Mouse (Mus musculus) embryonic stem cell, embryonic (primary cell): ENCODE results near the gene Matn1.

ENCODE experiments used
- CTCF ChIA-PET, 4 experiments: fragments of 300-600 bp in 2 of 4; fragments of 350-600 bp in 2 of 4; sonication (Branson Sonifier 250); formaldehyde crosslinking; loops; one replicate each; lab custom pipeline; 2022; ENCODE audit warnings: inconsistent platforms in 2 of 4; lab: Charles Lee
- POLR2A ChIA-PET, 4 experiments: fragments of 300-600 bp in 2 of 4; fragments of 350-600 bp in 2 of 4; sonication (Branson Sonifier 250); formaldehyde crosslinking; loops; one replicate each; lab custom pipeline; 2022; ENCODE audit warnings: antibody characterized with exemption in 4 of 4, inconsistent platforms in 1 of 4; lab: Charles Lee

Gene Matn1

DNA sequence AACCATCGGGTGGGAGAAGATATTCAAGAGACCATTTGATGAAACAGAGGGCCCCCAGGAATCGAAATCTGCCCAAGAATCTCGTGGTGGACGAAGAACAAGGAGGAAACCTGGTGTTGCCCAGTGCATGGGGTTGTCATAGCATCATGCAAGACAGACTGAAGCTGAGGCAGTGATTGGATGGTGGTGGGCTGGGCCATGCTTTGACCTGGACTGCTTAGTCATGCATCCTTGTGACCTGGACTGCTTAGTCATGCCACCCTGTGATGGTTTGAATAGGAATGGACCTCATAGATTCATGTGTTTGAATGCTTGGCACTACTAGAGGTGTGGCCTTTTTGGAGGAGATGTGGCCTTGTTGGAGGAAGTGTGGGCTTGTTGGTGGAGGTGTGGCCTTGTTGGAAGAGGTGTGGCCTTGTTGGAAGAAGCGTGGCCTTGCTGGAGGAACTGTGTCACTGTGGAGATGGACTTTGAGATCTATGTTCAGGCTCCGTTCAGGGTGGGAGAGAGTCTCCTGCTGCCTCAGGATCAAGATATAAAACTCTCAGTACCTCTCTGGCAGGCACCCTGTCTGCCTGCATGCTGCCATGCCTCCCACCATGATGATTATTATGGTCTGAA lies 44.1 kb downstream of the Matn1 start:
- ChIA-PET POLR2A (interaction anchor here in 1 of 4 experiments (1.4 kb wide), 1 partner anchor 13 kb away, joined by 4 read pairs; no protein-coding TSS in a partner anchor), CTCF (interaction anchor here in 1 of 4 experiments (0.6 kb wide), 1 partner anchor 12 kb away, joined by 3 read pairs; no protein-coding TSS in a partner anchor)

GRCm38 (mm10) chr4:130989146-130989545 lies 45.0 kb downstream of the Matn1 start:
- ChIA-PET POLR2A (interaction anchor here in 1 of 4 experiments (1.4 kb wide), 1 partner anchor 14 kb away, joined by 4 read pairs; no protein-coding TSS in a partner anchor), CTCF (no interaction called here)

DNA sequence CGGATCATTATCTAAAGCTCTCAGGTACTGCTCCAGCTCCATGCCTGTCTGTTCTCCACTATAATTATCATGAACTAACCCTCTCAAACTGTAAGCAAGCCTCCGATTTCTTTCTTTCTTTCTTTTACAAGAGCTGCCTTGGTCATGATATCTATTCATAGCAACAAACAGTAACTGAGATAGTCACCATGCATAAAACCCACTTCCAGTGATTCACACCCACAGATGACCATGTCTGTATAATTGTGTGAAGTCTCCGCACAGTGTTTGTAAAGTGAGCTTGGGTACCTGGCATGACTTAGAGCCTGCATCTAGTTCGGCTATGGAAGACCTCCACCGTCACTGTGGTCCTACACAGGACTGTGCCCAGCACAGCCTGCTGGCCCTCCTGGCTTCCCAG lies 46.8 kb downstream of the Matn1 start:
- POLR2A ChIA-PET, result interaction anchor here in 1 of 4 experiments (1.6 kb wide), 1 partner anchor 471 kb away, joined by 3 read pairs; no protein-coding TSS in a partner anchor
- CTCF ChIA-PET, result no interaction called here

- CTCF ChIA-PET, result no interaction called here
- POLR2A ChIA-PET, result interaction anchor here in 1 of 4 experiments (1.2 kb wide), 1 partner anchor 185 kb away, joined by 3 read pairs; no protein-coding TSS in a partner anchor
These were observed 50.4 kb downstream of the Matn1 start for GRCm38 (mm10) chr4:130994556-130994955.

- ChIA-PET POLR2A (interaction anchor here in 1 of 4 experiments (0.7 kb wide), 1 partner anchor 77 kb away, joined by 3 read pairs; no protein-coding TSS in a partner anchor), CTCF (interaction anchor here in 2 of 4 experiments (0.6 to 1.4 kb wide), 5 partner anchors 12 to 961 kb away, joined by 3 to 6 read pairs (median 3); no protein-coding TSS in a partner anchor)
These were observed 55.8 kb downstream of the Matn1 start for GRCm38 (mm10) chr4:130999744-131000527.

DNA sequence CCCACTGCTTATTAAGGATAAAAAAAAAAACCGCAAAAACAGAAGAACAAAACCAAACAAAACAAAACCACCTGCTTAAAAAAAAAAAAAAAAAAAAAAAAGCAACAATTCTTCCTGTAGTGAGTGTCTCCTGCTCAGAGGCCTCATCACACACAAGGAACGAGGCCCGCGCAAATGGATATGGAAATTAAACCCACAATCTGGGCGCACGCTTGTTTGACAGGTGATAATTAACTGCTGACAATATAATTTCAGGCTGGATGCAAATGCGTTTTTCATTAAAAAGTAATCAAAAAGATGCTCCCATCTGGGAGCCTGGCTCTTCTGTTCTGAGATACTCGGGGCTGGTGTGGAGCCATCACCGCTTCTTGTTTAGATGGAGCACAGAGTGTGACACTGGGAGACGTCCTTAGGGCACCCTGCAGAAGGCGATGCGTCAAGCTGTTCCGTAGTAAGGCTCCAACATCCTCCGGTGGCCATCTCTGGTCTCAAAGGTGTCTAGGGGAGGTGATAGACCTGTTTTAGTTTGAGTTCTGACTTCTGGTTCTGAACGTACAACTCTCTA lies 56.5 kb downstream of the Matn1 start:
- CTCF ChIA-PET, result interaction anchor here in 1 of 4 experiments (1.4 kb wide), 1 partner anchor 41 kb away, joined by 3 read pairs; no protein-coding TSS in a partner anchor
- POLR2A ChIA-PET, result no interaction called here
